Mouse (Mus musculus) heart, postnatal 36 days (tissue): ENCODE measurements around the gene Smtnl2. TPM values are rescaled to one million over a fixed set of nuclear protein-coding genes. Genes with fewer than 3 reads are reported as not detected.
A peak's percentile ranks its signal among the peaks of the same experiment; 100 is the strongest.

Source experiments
- DNase-seq, 2 experiments: peaks; one replicate each; pipeline ENCODE4 v3.0.0; 2021 to 2022
- intact Hi-C: fragments of 180-260 bp; cut with DNase I; formaldehyde crosslinking; loops from one replicate; pipeline ENCODE4 v1.15.1; 2025
- total RNA-seq, 2 experiments: library from RNA; stranded (reverse); gene quantifications; 2 replicates each; pipeline ENCODE4 v1.2.3; 2021

Smtnl2 gene
- total RNA-seq, 2 experiments from 2014 or later: 18.2 to 19.5 TPM

- DNase-seq: no peak
- intact Hi-C loops: no loop called here
Observed at GRCm38 (mm10) chr11:72407081-72407480, 4.4 kb downstream of the Smtnl2 start.

- no peak for DNase-seq
- intact Hi-C loops: no loop called here
Observed at GRCm38 (mm10) chr11:72406079-72406675, 5.3 kb downstream of the Smtnl2 start.

GRCm38 (mm10) chr11:72405532-72405931 lies 6.0 kb downstream of the Smtnl2 start:
- intact Hi-C loops: no loop called here
- DNase-seq: no peak

DNA sequence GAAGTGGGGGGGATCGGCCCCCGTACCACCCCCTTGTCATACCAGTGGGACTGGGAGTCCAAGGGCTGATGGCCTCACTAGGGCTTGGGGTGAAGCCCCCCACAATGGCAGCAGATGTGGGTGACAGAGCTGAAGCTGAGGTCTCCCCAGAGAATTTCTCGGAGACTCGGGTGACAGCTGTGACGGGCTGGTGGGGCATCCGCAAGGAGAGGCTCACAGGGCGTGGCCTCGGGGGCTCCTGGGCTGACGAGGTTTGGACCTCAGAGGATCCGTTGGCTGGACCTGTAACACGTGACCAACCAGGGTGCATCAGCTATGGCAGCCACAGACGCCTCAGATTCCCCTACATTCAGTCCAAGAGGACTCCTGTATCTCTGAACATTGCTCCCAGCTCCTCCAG lies 8.5 kb downstream of the Smtnl2 start:
- DNase-seq: no peak
- intact Hi-C loops: no loop called here

DNA sequence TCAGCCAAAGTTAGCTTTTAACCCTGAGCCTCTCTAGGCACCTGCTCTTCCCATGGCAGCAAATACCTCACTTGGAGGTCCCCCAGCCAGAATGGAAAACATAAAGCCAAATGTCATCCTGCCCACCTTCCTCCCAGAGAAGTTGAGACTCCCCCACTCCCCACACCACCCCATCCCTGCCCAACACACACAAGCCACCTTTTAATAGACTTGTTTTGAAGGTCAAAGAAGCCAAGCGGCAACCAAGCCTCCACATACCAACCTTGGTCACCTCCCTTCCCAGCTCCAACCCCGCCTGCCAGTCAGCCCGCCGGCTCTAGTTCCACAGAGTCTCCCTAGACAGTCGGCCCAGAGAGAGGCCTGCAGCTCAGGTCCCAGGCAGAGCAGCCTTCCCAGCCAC lies 9.5 kb downstream of the Smtnl2 start:
- intact Hi-C loops: no loop called here
- DNase-seq: no peak

DNA sequence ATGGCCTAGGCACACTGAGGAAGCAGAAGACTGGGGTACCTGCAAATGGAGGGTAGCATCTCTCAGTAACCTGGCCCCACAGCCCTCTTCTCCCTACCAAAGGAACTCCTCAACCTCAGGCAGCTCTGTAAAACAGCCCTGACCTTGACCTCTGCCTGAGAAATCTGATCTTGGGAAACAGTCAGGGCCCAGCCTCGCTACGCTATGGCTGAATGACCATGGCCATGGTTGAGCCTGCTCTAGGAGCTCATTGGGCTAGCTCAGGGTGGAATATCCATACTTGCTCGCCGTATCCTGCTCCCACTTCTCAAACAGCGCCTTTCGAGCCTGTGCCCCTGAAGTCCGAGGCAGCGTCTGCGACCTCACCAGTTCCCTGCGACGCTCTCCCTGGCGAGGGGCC lies 10.4 kb downstream of the Smtnl2 start:
- intact Hi-C loops: no loop called here
- no peak for DNase-seq

DNA sequence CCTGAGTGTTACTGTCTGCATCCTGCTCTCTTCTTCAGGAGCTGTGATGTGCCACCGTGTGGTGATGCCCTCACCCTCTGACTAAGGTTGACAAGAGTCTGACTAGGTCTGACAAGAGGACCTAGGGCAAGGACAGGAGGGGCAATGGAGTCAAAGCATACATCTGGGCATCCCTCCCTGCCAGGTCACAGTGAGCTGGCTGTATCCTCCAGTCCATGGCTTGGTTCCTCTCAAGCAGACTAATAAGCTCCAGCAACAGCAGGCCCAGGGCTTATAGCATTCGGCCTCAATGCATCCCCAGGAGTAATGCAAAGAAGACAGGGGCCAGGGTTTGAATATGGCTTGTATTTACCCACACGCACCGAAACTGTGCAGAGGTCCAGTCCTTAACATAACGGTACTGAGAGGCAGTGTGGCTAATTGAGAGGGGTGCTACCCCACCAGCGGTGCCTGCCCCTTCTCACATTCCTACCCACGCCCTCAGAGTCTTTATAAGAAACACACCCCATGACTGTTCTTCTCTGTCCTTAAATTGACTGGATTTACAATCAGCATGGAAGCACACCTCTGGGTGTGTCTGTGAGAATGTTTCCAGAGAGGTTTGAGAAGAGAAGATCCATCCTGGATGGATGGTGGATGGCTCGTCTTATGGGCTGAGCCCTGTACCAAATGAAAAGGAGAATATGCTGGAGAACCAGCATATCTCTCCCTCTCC lies 13.5 kb downstream of the Smtnl2 start:
- no peak for DNase-seq

GRCm38 (mm10) chr11:72397072-72397471 lies 14.4 kb downstream of the Smtnl2 start:
- intact Hi-C loops: no loop called here
- peak; percentile 89 to 91 for DNase-seq

More for the DNA sequence above, 13.5 kb downstream of the Smtnl2 start:
- intact Hi-C loops: no loop called here

- DNase-seq: peak; percentile 59 to 70
- intact Hi-C loops: no loop called here
Observed at GRCm38 (mm10) chr11:72396621-72397020, 14.9 kb downstream of the Smtnl2 start.

- intact Hi-C loops: no loop called here
- no peak for DNase-seq
Observed at GRCm38 (mm10) chr11:72395652-72396051, 15.9 kb downstream of the Smtnl2 start.

- intact Hi-C loops: loop anchor here (5.0 kb wide), 1 partner anchor 598 kb away; no protein-coding TSS in a partner anchor
- no peak for DNase-seq
Observed at GRCm38 (mm10) chr11:72394694-72395093, 16.8 kb downstream of the Smtnl2 start.

- intact Hi-C loops: loop anchor here (5.0 kb wide), 1 partner anchor 599 kb away; no protein-coding TSS in a partner anchor
- peak; percentile 52 to 57 for DNase-seq
Observed at GRCm38 (mm10) chr11:72393669-72394068, 17.8 kb downstream of the Smtnl2 start.

DNA sequence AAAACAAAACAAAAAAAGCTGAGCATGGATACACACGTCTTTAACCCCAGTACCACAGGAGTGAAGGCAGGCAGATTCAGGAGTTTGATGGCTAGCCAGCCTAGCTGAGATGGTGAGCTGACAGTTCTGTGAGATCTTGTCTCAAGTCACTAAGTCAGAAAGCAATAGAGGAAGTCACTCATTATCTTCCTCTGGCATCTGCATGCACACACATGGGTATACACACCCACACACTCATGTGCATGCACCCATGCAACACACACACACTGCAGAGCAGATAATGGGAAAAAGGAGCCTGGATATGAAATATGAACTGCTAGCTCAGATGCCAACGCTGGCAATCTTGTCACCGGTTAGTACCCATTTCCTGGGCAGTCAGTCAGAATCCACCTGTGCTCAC lies 18.3 kb downstream of the Smtnl2 start:
- no peak for DNase-seq
- intact Hi-C loops: loop anchor here (5.0 kb wide), 1 partner anchor 599 kb away; no protein-coding TSS in a partner anchor

- no peak for DNase-seq
- intact Hi-C loops: loop anchor here (5.0 kb wide), 1 partner anchor 601 kb away; no protein-coding TSS in a partner anchor
Observed at GRCm38 (mm10) chr11:72391181-72391580, 20.3 kb downstream of the Smtnl2 start.

DNA sequence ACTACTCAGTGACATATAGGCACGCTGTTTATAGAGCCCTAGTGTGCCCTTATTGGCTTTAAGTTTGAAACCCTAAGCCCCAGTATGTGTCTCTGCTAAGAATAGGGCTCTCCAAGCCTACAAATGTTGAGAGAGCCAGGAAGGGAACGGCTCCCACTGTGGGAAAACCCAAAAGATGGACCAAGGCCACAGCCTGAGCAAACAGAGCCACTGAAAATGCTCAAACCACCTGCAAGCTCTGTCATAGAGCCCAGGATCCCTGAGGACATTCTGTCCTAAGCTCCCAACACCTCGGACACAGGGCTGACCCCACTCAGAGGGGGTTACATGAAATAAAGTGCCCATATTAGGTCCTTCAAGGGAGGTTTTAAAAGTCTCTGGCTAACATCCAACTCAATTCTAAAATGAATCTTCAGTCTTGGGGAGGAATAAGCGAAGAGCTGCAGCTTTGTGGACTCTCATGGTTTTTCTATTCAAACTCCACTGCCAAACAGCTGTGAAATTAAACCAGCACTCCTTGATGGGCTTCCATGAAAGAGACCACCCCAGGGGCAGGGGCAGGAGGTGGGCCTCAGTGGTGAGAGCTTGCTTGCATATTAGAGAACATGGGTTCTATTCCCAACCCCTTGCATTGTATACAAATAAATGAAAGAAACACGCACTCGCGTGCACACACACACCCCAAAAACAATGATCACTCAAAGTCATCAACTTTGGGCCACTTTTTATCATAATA lies 21.9 kb downstream of the Smtnl2 start:
- no peak for DNase-seq
- intact Hi-C loops: loop anchor here (5.0 kb wide), 1 partner anchor 603 kb away; no protein-coding TSS in a partner anchor

DNA sequence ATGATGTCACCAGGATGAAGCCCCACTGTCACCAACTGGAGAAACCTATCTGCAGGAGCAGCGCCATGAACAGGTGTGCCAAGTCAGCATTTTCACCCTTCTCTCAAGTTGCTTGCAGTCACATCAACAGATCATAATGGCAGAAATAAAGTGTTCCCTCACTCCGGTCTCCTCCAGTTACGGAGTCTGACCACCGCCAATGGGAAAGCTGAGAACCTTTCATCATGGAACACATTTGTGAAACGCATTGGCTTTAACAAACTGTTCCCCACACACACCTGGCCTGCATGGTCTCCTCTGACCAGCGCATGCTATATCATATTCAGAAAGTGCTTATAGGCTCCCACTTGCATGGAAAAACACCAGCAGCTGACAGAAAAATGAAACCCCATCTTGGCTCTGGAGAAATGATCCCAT lies 23.4 kb downstream of the Smtnl2 start:
- intact Hi-C loops: no loop called here
- DNase-seq: no peak

DNA sequence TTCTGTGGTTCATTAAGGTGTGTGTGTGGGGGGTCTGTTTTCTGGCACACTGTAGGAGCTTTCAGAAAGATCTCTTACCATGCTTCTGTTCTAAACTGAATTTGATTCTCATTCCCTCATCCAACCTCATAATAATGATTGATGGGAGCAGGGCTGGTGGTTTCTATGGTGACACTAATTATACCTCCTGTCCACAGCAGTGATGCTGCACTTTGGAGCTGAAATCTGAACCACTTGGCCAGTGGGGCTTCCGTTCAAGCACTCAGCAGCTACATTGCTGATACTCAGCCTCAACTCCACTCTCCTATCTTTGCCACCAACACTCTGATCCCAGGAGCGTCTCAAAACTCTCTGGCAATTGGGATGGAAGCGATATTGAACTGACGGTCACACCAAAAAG lies 32.2 kb downstream of the Smtnl2 start:
- intact Hi-C loops: no loop called here
- no peak for DNase-seq

DNA sequence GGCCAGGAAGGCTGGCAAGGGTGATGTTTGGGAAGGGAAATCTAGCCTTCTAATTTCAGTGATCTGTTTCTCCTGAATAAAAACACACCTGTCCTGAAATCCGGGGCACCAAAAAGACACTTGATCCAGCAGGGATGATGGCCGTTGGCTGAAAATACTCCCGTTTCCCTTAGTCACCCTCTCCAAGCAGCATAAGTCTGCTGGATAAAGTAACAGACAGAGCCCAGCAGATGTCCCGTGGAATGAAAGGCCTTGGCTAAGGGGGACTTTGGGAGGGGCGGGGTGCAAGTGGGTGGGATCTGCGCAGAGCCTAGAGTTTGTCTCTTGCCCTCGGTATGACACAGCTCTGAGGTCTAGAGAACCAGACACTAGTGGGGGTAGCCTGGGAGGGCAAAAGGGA lies 33.3 kb downstream of the Smtnl2 start:
- intact Hi-C loops: no loop called here
- no peak for DNase-seq

DNA sequence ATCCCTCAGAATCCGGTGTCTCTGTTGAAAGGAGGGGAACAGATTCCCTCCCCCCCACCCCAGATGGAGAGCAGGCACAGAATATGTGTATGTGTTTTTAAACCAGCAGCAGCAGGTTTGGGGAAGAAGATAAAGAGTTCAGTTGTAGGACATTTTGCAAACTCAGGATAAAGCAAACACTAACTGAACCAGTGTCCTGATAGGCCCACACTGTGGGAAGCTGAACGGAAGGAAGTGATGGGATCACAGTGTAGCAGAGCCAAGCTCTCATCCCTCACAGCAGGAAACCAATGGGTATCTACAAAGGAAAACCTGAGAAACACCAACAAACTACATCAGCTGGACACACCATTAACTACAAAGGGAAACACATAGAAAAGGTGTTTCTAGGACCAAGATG lies 35.0 kb downstream of the Smtnl2 start:
- no peak for DNase-seq

DNA sequence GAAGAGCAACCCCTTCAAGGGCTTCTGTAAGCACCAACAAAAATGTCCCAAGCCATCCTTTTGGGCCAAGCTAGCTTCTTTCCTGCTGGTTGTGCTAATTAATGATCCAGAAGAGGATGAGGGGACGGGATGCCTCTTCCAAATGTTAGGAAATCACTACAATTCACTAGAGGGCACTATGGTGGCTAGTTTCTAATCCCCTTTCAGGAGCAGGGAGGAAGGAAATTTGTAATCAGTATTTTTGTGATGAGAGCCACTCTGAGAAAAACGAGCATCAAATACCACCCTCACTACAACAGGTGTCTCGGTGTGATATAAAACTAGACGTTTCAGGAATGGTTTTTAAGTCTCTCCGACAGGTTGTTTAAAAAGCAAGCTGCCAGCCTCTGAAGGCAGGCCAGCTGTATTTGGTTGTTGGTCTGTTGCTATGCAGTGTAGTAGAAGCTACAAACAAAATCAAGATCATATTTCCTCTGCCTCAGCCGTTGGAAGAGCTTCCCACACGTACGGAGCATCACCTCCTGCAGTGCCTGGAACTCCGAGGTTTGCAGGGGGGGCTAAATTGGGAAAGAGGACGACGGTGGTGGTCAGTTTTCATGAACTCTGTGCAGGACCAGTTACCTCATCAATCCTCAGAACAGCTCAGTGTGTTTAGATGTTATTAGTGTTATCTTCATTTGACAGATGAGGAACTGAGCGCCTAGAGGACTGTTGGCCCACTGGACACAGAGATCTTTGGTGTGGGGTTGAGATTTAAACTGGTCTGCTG lies 41.4 kb downstream of the Smtnl2 start:
- intact Hi-C loops: loop anchor here (1.0 kb wide), 1 partner anchor 58 kb away; no protein-coding TSS in a partner anchor
- peak in 1 of 2 experiments; percentile 27 for DNase-seq

More for the DNA sequence above, 35.0 kb downstream of the Smtnl2 start:
- intact Hi-C loops: no loop called here
